Mouse (Mus musculus) thymus, adult 2 months (tissue): Measurements from ENCODE around the gene Sesn2. TPM values are rescaled to one million over a fixed set of nuclear protein-coding genes. Genes with fewer than 3 reads are reported as not detected.
A peak's percentile ranks its signal among the peaks of the same experiment; 100 is the strongest.

Source experiments
- DNase-seq: peaks from one replicate; pipeline ENCODE4 v3.0.0; 2021
- H3K27ac ChIP-seq: fragments of 200-500 bp; 2 replicates; pipeline ENCODE4 v1.5.1; 2012; ENCODE audit warnings: low read length, control low read depth; ENCODE audit not compliant: control insufficient read depth, insufficient read depth
- H3K27me3 ChIP-seq: fragments of 200-500 bp; 2 replicates; pipeline ENCODE4 v1.6.1; 2012; ENCODE audit warnings: mild to moderate bottlenecking, low read length, moderate library complexity, mixed read lengths; ENCODE audit not compliant: control insufficient read depth, insufficient read depth
- H3K36me3 ChIP-seq: fragments of 200-500 bp; 2 replicates; pipeline ENCODE4 v1.6.1; 2012; ENCODE audit warnings: mild to moderate bottlenecking, low read length, moderate library complexity; ENCODE audit not compliant: control insufficient read depth, insufficient read depth
- H3K4me1 ChIP-seq: fragments of 200-500 bp; replicated peaks from 2 replicates; pipeline ENCODE4 v1.6.1; 2012; ENCODE audit warnings: low read length; ENCODE audit not compliant: control insufficient read depth, insufficient read depth
- H3K4me3 ChIP-seq: fragments of 200-500 bp; 2 replicates; pipeline ENCODE4 v1.5.1; 2012; ENCODE audit warnings: mild to moderate bottlenecking, low read length, control low read depth, moderate library complexity; ENCODE audit not compliant: control insufficient read depth, insufficient read depth
- CTCF ChIP-seq: fragments of 200-500 bp; IDR thresholded peaks from 2 replicates; pipeline ENCODE4 v1.5.1; 2012; ENCODE audit warnings: mild to moderate bottlenecking, control low read depth, low read length, moderate library complexity, borderline replicate concordance; ENCODE audit not compliant: control insufficient read depth, poor library complexity, insufficient read depth; ENCODE audit errors: extremely low read depth
- POLR2A ChIP-seq: fragments of 200-500 bp; IDR thresholded peaks from 2 replicates; pipeline ENCODE4 v1.6.1; 2012; ENCODE audit warnings: mild to moderate bottlenecking, low read length, control low read depth, moderate library complexity; ENCODE audit not compliant: control insufficient read depth, poor library complexity, insufficient read depth; ENCODE audit errors: extremely low read depth
- WGBS: fragments of 180-500 bp; shearing (Covaris S2); methylation state at CpG from one replicate; pipeline ENCODE4 v1.1.7; 2018; 5-methylcytosine and 5-hydroxymethylcytosine counted together
- polyA plus RNA-seq: library from polyadenylated mRNA; depleted of rRNA; stranded (reverse); fragments of >200 nt; gene quantifications from 2 replicates; pipeline ENCODE4 v1.2.3, GENCODE M21; 2012

Gene Sesn2
- polyA plus RNA-seq, 1 experiment, result 13.2 TPM

- Histone ChIP-seq H3K4me3 (peak overlapping the region; percentile 46), H3K4me1 (peaks cover 4% of the 10 kb centered on the region), H3K27ac (peak overlapping the region; percentile 82), H3K27me3 (no peaks in the 10 kb centered on the region), H3K36me3 (no peaks in the 10 kb centered on the region)
- peak; percentile 89 for DNase-seq
- TF ChIP-seq POLR2A (peak; percentile 56; the same call in 1 of the 2 replicates), CTCF (0 out of 2 replicates have a peak, but pooled peaks have one; percentile 29)
- WGBS, result 22% methylated on average over 22 of the region's 22 CpGs
Observed at GRCm38 (mm10) chr4:132515369-132516155, 5.3 kb upstream of the Sesn2 start.

GRCm38 (mm10) chr4:132514555-132515135, 4.3 kb upstream of the Sesn2 start:
- Histone ChIP-seq H3K4me1 (peaks cover 7% of the 10 kb centered on the region), H3K27me3 (no peaks in the 10 kb centered on the region), H3K4me3 (no peak overlapping the region), H3K27ac (no peak overlapping the region; the same call in 1 of the 2 replicates), H3K36me3 (no peaks in the 10 kb centered on the region)
- peak; percentile 82 for DNase-seq
- 5% methylated on average over 21 of the region's 21 CpGs for WGBS
- TF ChIP-seq POLR2A (no peak), CTCF (peak; percentile 83)

GRCm38 (mm10) chr4:132513395-132514273, 3.3 kb upstream of the Sesn2 start:
- 82% methylated on average over 14 of the region's 14 CpGs for WGBS
- H3K27ac ChIP-seq, result no peak overlapping the region
- H3K4me1 ChIP-seq, result peaks cover 12% of the 10 kb centered on the region
- H3K36me3 ChIP-seq, result no peaks in the 10 kb centered on the region
- H3K4me3 ChIP-seq, result no peak overlapping the region
- DNase-seq, result no peak
- no peak for TF ChIP-seq POLR2A
- no peak for TF ChIP-seq CTCF
- H3K27me3 ChIP-seq, result no peaks in the 10 kb centered on the region

- no peak for DNase-seq
- Histone ChIP-seq H3K36me3 (no peaks in the 10 kb centered on the region), H3K4me1 (peaks cover 12% of the 10 kb centered on the region), H3K27me3 (no peaks in the 10 kb centered on the region), H3K27ac (no peak overlapping the region), H3K4me3 (no peak overlapping the region)
- TF ChIP-seq POLR2A, result no peak
- no peak for TF ChIP-seq CTCF
- WGBS, result 97% methylated on average over 3 of the region's 3 CpGs
Observed at GRCm38 (mm10) chr4:132512080-132512479, 1.8 kb upstream of the Sesn2 start.

GRCm38 (mm10) chr4:132509621-132510296, 542 bp downstream of the Sesn2 start:
- H3K27me3 ChIP-seq, result no peaks in the 10 kb centered on the region
- TF ChIP-seq POLR2A (no peak), CTCF (no peak)
- under 1% methylated on average over 52 of the region's 52 CpGs for WGBS
- peak overlapping the region; percentile 73 for H3K4me3 ChIP-seq
- DNase-seq, result peak; percentile 41
- no peaks in the 10 kb centered on the region for H3K36me3 ChIP-seq
- no peak overlapping the region for H3K27ac ChIP-seq
- peaks cover 12% of the 10 kb centered on the region for H3K4me1 ChIP-seq

GRCm38 (mm10) chr4:132507210-132507609, 3.1 kb downstream of the Sesn2 start:
- peaks cover 12% of the 10 kb centered on the region for H3K4me1 ChIP-seq
- 94% methylated on average over 2 of the region's 2 CpGs for WGBS
- H3K27me3 ChIP-seq, result no peaks in the 10 kb centered on the region
- H3K36me3 ChIP-seq, result no peaks in the 10 kb centered on the region
- no peak for TF ChIP-seq POLR2A
- TF ChIP-seq CTCF, result no peak
- H3K4me3 ChIP-seq, result no peak overlapping the region
- no peak for DNase-seq
- H3K27ac ChIP-seq, result no peak overlapping the region

GRCm38 (mm10) chr4:132506250-132506649, 4.1 kb downstream of the Sesn2 start:
- Histone ChIP-seq H3K4me3 (no peak overlapping the region), H3K27ac (no peak overlapping the region), H3K27me3 (no peaks in the 10 kb centered on the region), H3K4me1 (peaks cover 12% of the 10 kb centered on the region), H3K36me3 (no peaks in the 10 kb centered on the region)
- TF ChIP-seq POLR2A (no peak), CTCF (no peak)
- no peak for DNase-seq
- 93% methylated on average over 6 of the region's 6 CpGs for WGBS
